Mouse (Mus musculus) embryonic fibroblast, embryonic 13.5 days (primary cell): ENCODE measurements at regions not wholly inside any gene's neighbourhood (a gene's known extent, or its start where the extent isn't known, plus 50 kb on each side); places are given as distances from the start of the nearest gene placed in this dataset.

ENCODE experiments used
- CTCF ChIP-seq: IDR thresholded peaks from 2 replicates; pipeline ENCODE4 v1.5.1; 2011; ENCODE audit warnings: mild to moderate bottlenecking, control low read depth, low read length, moderate library complexity, borderline replicate concordance; ENCODE audit not compliant: insufficient read depth
- POLR2A ChIP-seq: IDR thresholded peaks from 2 replicates; pipeline ENCODE4 v1.6.1; 2011; ENCODE audit warnings: low read depth, mild to moderate bottlenecking, control low read depth, low read length, moderate library complexity

GRCm38 (mm10) chr2:78640361-78640760, 227.6 kb upstream of the Ube2e3 start:
- TF ChIP-seq CTCF: no peak
- TF ChIP-seq POLR2A: no peak
